Mouse (Mus musculus): ENCODE results near the gene Thsd7a.

Thsd7a gene

GRCm38 (mm10) chr6:12506877-12507276 lies 242.3 kb downstream of the Thsd7a start:
- in situ Hi-C loops (cut with MboI, MseI), result no loop called here

- in situ Hi-C loops (cut with MboI, MseI), result no loop called here
Measured at GRCm38 (mm10) chr6:12503867-12504266, 245.3 kb downstream of the Thsd7a start.

- in situ Hi-C loops (cut with MboI, MseI), result no loop called here
Measured at GRCm38 (mm10) chr6:12500888-12501287, 248.3 kb downstream of the Thsd7a start.

- in situ Hi-C loops (cut with MboI, MseI), result no loop called here
Measured at GRCm38 (mm10) chr6:12499866-12500265, 249.3 kb downstream of the Thsd7a start.

GRCm38 (mm10) chr6:12493571-12493970 lies 255.6 kb downstream of the Thsd7a start:
- in situ Hi-C loops (cut with MboI, MseI), result no loop called here

- in situ Hi-C loops (cut with MboI, MseI), result no loop called here
Measured at GRCm38 (mm10) chr6:12488882-12489281, 260.3 kb downstream of the Thsd7a start.

GRCm38 (mm10) chr6:12481527-12482163 lies 267.6 kb downstream of the Thsd7a start:
- in situ Hi-C loops (cut with MboI, MseI), result no loop called here

GRCm38 (mm10) chr6:12478359-12478758 lies 270.9 kb downstream of the Thsd7a start:
- in situ Hi-C loops (cut with MboI, MseI), result no loop called here

GRCm38 (mm10) chr6:12470935-12471334 lies 278.3 kb downstream of the Thsd7a start:
- in situ Hi-C loops (cut with MboI, MseI), result no loop called here

GRCm38 (mm10) chr6:12467339-12468124 lies 281.7 kb downstream of the Thsd7a start:
- in situ Hi-C loops (cut with MboI, MseI), result no loop called here

GRCm38 (mm10) chr6:12458841-12459240 lies 290.4 kb downstream of the Thsd7a start:
- in situ Hi-C loops (cut with MboI, MseI), result no loop called here

- in situ Hi-C loops (cut with MboI, MseI), result no loop called here
Measured at GRCm38 (mm10) chr6:12457451-12457850, 291.8 kb downstream of the Thsd7a start.

GRCm38 (mm10) chr6:12454876-12455485 lies 294.2 kb downstream of the Thsd7a start:
- in situ Hi-C loops (cut with MboI, MseI), result no loop called here

- in situ Hi-C loops (cut with MboI, MseI), result no loop called here
Measured at GRCm38 (mm10) chr6:12454132-12454531, 295.1 kb downstream of the Thsd7a start.

GRCm38 (mm10) chr6:12448851-12449250 lies 300.4 kb downstream of the Thsd7a start:
- in situ Hi-C loops (cut with MboI, MseI), result no loop called here

- in situ Hi-C loops (cut with MboI, MseI), result no loop called here
Measured at GRCm38 (mm10) chr6:12445486-12445885, 303.7 kb downstream of the Thsd7a start.

GRCm38 (mm10) chr6:12439561-12439960 lies 309.6 kb downstream of the Thsd7a start:
- in situ Hi-C loops (cut with MboI, MseI), result no loop called here

GRCm38 (mm10) chr6:12419070-12419469 lies 330.1 kb downstream of the Thsd7a start:
- in situ Hi-C loops (cut with MboI, MseI), result no loop called here

- in situ Hi-C loops (cut with MboI, MseI), result no loop called here
Measured at GRCm38 (mm10) chr6:12416976-12417375, 332.2 kb downstream of the Thsd7a start.

GRCm38 (mm10) chr6:12404441-12404840 lies 344.8 kb downstream of the Thsd7a start:
- in situ Hi-C loops (cut with MboI, MseI), result no loop called here

GRCm38 (mm10) chr6:12402996-12403395 lies 346.2 kb downstream of the Thsd7a start:
- in situ Hi-C loops (cut with MboI, MseI), result no loop called here

- in situ Hi-C loops (cut with MboI, MseI), result no loop called here
Measured at GRCm38 (mm10) chr6:12397776-12398522, 351.3 kb downstream of the Thsd7a start.
